Mouse (Mus musculus) embryo, embryonic 11 days (tissue): ENCODE measurements at regions not wholly inside any gene's neighbourhood (a gene's known extent, or its start where the extent isn't known, plus 50 kb on each side); places are given as distances from the start of the nearest gene placed in this dataset.
"Not testable (repeated sequence)": the region's sequence is repeated elsewhere in the genome, so short reads cannot be mapped to it uniquely, and the experiment has no call there.

Experiments used
- DNase-seq: peaks from one replicate; pipeline ENCODE4 v3.0.0-alpha.2; 2015

DNA sequence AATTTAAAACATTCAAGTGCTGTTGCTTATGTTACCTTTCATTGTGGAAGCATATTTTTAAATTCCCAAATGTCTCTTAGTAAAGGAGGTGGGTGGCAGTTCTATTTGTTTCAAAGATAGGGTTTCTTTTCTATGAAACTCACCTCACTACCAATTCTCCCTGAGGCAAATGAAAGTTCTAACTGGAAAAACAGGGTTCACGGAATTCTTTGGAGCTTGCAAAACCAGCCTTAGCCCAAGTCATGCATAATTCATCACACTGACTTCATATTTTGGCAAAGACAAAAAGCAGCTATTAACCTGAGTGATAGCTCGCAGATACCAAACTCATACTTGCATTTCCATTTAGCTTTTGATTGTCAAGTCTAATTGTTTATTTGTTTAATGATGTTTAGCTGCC, 73.8 kb downstream of the Dio2 start:
- DNase-seq: no peak

DNA sequence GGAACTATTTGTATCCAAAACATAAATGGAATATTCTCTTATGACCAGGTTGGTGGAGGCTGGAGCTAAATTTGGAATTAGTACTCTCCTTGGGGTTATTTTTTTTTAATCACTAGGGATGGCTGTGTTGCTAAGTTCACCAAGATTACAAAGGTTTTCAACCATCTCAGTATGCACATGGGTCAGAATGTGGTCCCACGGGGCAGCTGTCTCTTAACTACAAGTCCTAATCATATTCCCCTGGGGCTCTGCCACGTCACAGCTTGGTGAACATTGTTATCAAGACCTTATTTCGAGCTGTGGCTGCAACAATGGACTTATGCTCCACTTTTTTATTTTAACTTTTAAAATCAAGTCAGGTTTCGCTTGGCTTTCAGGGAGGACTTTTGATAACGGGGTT, 92.8 kb downstream of the Dio2 start:
- DNase-seq: no peak

DNA sequence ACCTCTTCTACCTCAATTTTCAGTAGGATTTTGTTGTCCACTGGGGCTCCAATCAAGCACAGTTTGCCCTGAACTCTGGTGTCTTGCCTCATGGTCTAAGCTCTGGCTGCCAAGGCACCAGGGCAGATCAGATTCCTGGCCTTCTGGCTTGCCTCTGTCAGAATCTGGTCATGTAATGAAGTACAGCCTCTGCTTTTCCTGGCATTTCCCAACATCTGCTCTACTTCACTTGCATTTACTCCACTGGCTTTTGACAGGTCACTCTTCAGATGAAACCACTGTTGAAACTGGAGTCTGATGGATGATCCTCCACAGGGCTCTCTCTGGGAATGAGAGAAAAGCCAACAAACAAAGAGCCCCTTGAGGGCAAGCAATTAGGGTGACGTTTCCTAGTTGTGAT, 94.3 kb downstream of the Dio2 start:
- peak; percentile 46 for DNase-seq

DNA sequence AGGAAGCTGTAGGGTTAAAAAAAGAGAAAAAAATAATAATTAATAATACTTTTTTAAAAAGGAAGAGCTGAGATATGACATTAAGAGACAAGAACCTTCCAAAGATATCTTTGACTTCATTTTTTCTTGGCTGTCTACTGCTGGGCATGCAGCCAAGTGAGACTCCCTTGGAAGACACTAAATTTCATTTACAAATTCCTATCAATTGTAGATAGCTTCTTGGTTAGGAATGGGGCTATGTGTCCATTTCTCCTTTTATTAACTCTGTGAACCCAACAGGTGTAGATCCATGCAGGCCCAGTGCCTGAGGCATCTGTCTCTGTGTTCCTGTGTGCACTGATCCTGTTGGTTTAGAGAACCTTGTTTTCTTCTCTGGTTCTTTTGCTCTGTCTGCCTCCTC, 113.4 kb downstream of the Dio2 start:
- DNase-seq: no peak

DNA sequence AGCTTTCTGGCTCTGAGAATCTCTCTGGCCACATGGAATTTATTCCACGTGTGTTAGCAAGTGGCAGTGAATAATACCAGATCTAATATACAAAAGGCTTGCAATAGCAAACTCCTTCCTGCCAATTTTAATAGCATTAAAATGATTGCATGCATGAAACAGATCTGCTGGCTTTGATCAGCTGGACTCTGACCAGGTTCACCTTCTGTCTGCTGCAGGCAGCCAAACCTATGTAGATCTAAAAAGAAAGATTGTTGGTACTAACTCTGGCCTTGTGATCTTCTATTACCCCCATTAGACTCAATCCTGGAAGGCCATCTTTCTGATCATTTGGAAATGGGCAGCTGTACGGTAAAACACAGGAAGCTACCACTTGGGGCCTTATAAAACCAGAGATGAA, 114.8 kb downstream of the Dio2 start:
- DNase-seq: no peak

DNA sequence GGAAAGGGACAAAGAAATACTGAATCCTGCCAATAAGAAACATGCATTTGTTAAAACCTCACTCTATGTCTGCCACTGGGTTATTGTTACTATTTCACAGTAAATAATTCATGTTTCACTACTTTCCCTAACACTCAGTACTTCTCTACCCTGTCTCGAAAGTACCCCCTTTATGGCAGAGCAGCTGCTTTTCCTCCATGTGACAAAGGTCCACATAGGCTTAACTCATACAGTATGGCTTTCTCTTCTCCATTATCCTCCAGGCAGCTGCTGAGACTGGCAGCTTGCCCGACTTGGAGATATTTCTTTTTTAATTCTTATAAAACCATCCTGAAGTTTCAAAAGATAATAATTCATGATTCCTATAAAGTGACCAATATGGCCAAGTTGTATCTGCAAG, 129.4 kb downstream of the Dio2 start:
- no peak for DNase-seq

DNA sequence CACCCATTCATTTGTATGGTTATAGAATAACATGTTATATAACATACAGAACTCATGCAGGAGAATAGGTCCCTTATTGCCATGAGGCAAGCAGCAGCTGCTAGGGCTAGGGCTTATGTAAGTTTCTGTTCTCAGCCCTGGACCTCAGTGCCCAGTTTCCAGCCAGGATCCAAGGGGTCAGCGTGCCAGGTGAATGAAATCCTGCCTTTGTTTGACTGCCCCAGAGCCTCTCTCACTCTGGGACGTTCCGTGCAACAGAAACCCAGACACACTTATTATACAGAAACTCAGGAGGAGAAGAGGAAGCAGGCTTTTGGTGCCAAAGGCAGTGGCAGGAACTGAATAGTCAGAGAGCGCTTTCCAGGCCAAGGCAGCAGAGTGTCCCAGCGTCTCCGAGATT, 130.3 kb downstream of the Dio2 start:
- no peak for DNase-seq

DNA sequence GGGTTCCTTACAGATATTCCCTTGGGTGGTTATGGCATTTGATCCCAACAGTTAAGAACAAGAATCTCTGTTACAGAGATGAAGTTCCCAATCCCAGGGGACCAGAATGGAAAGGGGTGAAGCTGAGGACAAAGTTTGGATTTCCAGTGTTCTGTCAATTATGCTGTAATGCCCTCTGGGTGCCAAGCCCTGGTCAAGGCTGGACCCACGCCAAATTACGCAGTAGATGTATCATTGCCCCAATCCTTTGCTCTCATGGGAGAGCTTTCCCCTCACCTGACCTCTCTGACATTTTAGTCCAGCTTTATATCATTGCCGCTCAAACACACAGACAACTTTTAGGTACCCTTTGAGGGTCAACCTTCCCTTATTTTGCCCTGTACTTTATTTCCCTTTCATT, 158.2 kb downstream of the Dio2 start:
- DNase-seq: no peak

DNA sequence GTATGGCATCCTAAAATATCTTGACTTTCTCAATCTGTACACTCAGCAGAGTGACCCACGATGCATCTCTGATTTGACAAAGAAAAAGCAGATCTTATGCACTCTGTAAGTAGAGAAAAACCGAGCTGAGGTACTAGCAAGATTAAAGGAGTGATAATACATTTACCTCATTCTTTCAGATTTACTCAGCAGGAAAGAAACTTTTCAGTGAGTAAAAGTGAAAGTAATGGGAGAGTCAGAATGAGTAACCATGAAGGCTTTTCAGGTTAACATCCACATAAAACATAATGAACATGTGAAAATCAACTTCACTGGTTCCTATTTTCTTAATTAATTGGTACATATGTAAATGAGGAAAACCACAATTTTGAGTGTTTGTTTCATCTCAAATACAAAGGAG, 162.1 kb downstream of the Dio2 start:
- no peak for DNase-seq

DNA sequence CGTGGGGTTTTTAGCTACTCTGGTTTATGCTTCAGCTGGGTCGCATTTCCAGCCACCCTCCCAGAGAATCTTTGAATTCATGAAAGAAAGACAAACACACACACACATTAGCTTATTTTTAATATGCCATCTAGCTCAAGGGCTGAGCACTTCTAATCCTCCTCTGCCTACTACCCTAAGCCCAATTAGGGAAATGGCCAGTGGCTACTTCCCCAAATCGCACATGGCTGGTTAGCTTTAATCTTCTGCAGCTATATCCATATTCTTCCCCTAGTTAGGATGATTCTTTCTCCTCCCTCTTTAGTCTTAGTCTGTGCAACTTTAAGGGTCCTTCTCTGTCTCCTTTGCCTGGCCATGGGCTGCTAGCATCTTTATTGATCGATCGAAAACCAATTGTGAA, 166.3 kb downstream of the Dio2 start:
- no peak for DNase-seq

DNA sequence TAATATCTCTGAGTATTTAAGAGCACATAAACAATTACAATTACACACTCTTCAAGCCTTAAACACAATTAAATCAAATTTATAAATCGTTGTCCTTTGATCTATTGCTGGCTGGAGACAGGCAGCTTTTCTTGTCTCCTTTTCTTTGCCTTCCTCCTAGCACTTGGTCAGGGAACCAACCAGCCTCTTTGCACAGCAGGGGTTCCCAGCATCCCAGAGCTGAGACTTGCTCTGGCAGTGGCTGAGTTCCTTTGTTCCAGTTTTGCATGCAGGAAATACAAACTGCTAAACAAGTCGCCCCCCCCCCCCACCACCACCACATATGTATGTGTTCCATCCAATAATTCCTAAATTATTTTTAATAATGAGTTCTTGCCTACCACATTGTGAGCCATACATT, 166.7 kb downstream of the Dio2 start:
- peak; percentile 16 for DNase-seq

DNA sequence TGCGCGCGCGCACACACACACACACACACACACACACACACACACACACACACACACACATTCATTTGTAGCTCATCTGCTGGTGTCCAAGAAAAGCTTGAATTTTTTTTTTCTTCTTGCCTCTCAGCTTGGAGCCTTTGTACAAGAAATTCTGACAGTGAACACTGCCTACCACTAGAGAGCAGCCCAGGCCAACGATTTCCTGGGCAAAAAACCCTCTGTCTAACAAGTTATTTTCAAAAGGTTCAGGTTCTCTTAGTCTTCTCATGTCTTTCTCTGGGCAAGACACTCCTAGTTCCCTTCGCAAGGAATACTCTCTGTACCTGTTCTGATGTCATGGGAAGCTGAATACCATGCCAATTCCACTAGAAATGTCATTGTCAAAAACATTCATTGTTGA, 171.9 kb downstream of the Dio2 start:
- peak; percentile 56 for DNase-seq

DNA sequence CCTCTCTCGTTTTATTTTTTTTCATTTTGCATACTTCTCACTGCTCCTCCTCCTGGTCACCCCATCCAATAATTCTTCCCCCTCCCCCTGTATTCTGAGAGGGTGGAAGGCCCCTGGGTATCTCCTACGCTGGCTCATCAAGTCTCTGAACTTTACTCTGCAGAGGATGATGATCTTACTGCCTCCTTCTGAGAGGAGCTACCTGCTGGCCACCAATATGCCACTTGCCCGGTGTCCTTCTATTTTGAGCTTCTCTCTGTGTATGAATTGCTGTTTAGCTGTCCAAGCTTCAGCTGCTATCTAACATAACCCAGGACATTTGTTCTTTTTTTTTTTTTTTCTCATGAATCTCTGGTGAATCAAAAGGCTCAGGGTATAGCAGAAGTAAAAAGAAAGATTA, 173.2 kb downstream of the Dio2 start:
- DNase-seq: no peak

DNA sequence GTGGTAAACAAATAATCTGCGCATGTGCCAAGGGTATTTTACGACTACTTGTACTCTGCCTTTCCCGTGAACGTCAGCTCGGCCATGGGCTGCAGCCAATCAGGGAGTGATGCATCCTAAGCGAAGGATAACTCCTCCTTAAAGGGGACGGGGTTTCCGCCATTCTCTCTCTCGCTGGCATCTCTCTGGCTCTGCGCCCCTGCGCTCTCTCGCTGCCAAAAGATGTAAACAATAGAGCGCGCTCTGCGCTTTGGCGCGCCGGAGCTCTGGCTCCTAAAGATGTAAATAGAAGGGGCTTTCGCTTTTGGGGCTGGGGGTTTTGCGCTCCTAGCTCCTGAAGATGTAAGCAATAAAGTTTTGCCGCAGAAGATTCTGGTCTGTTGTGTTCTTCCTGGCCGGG, 173.6 kb downstream of the Dio2 start:
- DNase-seq: not testable (repeated sequence)

DNA sequence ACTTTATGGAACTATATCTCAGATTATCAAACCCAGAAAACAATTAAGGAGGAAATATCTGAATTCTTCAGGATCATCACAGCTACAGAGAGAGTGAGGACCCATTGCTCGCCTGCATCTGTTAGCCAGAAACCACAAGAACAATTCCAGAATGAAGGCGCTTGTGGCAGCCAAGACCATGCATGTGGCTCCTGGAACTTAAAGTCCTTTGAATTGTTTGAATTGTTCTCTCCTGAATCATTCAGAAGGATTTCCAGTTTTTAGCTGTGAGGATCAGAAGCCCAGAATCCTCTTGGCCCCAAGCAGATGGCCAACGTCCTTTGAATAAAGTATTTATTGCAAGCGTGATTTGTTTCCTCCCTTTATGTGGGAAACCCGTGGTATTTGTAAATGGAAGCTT, 195.9 kb downstream of the Dio2 start:
- no peak for DNase-seq
